Mouse (Mus musculus) neural tube, embryonic 13.5 days (tissue): ENCODE measurements around the gene Ceacam14. TPM values are rescaled to one million over a fixed set of nuclear protein-coding genes. Genes with fewer than 3 reads are reported as not detected.

Source experiments
- ATAC-seq: fragments of 200-750 bp; cut with Nextera tagmentation; 2 replicates; pipeline ENCODE4 v1.8.0; 2017; ENCODE audit warnings: low read depth, mild to moderate bottlenecking, moderate TSS enrichment, moderate library complexity
- H3K27ac ChIP-seq: fragments of 300-500 bp; sonication (generic); replicated peaks from 2 replicates; pipeline ENCODE4 v1.5.1; 2015; ENCODE audit warnings: moderate library complexity, mild to moderate bottlenecking, inconsistent platforms
- H3K27me3 ChIP-seq: fragments of 300-500 bp; sonication (generic); 2 replicates; pipeline ENCODE4 v1.6.1; 2015; ENCODE audit warnings: mild to moderate bottlenecking, inconsistent platforms
- H3K36me3 ChIP-seq: fragments of 300-500 bp; sonication (generic); 2 replicates; pipeline ENCODE4 v1.6.1; 2015; ENCODE audit warnings: mild to moderate bottlenecking, inconsistent platforms
- H3K4me1 ChIP-seq: fragments of 300-500 bp; sonication (generic); replicated peaks from 2 replicates; pipeline ENCODE4 v1.6.1; 2015; ENCODE audit warnings: inconsistent platforms
- H3K4me2 ChIP-seq: fragments of 300-500 bp; sonication (generic); 2 replicates; pipeline ENCODE4 v1.6.1; 2015; ENCODE audit warnings: inconsistent platforms, mild to moderate bottlenecking, moderate library complexity
- H3K4me3 ChIP-seq: fragments of 300-500 bp; sonication (generic); 2 replicates; pipeline ENCODE4 v1.5.1; 2015; ENCODE audit warnings: mild to moderate bottlenecking, inconsistent platforms
- H3K9ac ChIP-seq: fragments of 300-500 bp; sonication (generic); 2 replicates; pipeline ENCODE4 v1.6.1; 2015; ENCODE audit warnings: moderate library complexity, mild to moderate bottlenecking, inconsistent platforms
- H3K9me3 ChIP-seq: fragments of 300-500 bp; sonication (generic); 2 replicates; pipeline ENCODE4 v1.6.1; 2016; ENCODE audit warnings: inconsistent platforms
- WGBS: fragments of 180-500 bp; shearing (Covaris S2); methylation state at CpG from one replicate; pipeline ENCODE4 v1.1.7; 2015; 5-methylcytosine and 5-hydroxymethylcytosine counted together
- polyA plus RNA-seq: library from polyadenylated mRNA; unstranded; fragments of >200 nt; fragmentation: Nextera tagmentation; extraction: Ambion mirVana; gene quantifications from 2 replicates; pipeline ENCODE4 v1.2.1, GENCODE M21; 2015

Ceacam14 gene
- polyA plus RNA-seq: not detected in 2 replicates

GRCm38 (mm10) chr7:17812333-17812732 lies at the start of gene Ceacam14:
Ceacam14 (plus strand) TSS chr7:17812633.
- Histone ChIP-seq H3K4me3 (no peak within 1 kb of the TSS), H3K27me3 (no peaks in the 10 kb centered on the region), H3K4me1 (no peaks in the 10 kb centered on the region), H3K27ac (no peak within 1 kb of the TSS), H3K36me3 (no peaks in the 10 kb centered on the region), H3K4me2 (no peak within 1 kb of the TSS), H3K9me3 (peaks cover 47% of the 10 kb centered on the region), H3K9ac (no peak within 1 kb of the TSS)
- 75% methylated on average over 4 of the region's 4 CpGs for WGBS
- ATAC-seq: no peak

Other genes starting within 250 kb of the Ceacam14 start
- not detected in 2 replicates for gene Ceacam5, start 99.4 kb upstream of the Ceacam14 start, polyA plus RNA-seq
- not detected in 2 replicates for gene Gm5155, start 59.1 kb downstream of the Ceacam14 start, polyA plus RNA-seq
- not detected in 2 replicates for gene Ceacam11, start 159.5 kb downstream of the Ceacam14 start, polyA plus RNA-seq
- not detected in 2 replicates for gene Ceacam13, start 197.3 kb downstream of the Ceacam14 start, polyA plus RNA-seq